Mouse (Mus musculus): ENCODE data around the gene Gfra1. TPM values are rescaled to one million over a fixed set of nuclear protein-coding genes. Genes with fewer than 3 reads are reported as not detected.

Gene Gfra1
- 0.40 and 1.4 TPM in 2 replicates for total RNA-seq (2017)

- peak; percentile 47; a peak in 2 of 4 replicates for ATAC-seq (replicated peaks in 1 of 2; ENCODE audit: insufficient read depth in 1 of 2, low FRiP score in 2 of 2, low TSS enrichment in 1 of 2, low read depth in 1 of 2, poor library complexity in 2 of 2, severe bottlenecking in 2 of 2)
Measured at GRCm38 (mm10) chr19:58455496-58456061, at the start of gene Gfra1. Gene Gfra1 (minus strand): TSS chr19:58455909.

DNA sequence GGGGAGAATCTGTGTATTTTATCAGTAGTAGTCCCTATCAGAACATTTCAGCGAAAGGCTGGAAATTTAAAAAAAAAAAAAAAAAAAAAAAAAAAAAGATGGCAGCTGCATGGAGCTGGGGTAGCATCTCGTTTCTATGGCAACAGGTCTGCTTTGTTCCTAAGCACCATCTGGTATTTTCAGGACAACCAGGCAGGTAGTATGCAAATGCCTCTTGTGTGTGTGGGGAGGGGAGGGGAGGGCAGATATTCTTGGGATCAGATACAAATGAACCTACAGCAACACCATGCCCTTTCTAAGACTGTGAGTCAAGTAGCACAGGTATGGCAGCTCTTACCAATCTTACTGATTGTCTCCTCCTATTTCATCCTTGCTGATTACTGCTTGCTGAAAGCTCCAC, 44.3 kb upstream of the Gfra1 start:
- ATAC-seq (replicated peaks in 1 of 2; ENCODE audit: insufficient read depth in 1 of 2, low FRiP score in 2 of 2, low TSS enrichment in 1 of 2, low read depth in 1 of 2, poor library complexity in 2 of 2, severe bottlenecking in 2 of 2), result no peak

GRCm38 (mm10) chr19:58499420-58499966, 43.8 kb upstream of the Gfra1 start:
- no peak for ATAC-seq (replicated peaks in 1 of 2; ENCODE audit: insufficient read depth in 1 of 2, low FRiP score in 2 of 2, low TSS enrichment in 1 of 2, low read depth in 1 of 2, poor library complexity in 2 of 2, severe bottlenecking in 2 of 2)

DNA sequence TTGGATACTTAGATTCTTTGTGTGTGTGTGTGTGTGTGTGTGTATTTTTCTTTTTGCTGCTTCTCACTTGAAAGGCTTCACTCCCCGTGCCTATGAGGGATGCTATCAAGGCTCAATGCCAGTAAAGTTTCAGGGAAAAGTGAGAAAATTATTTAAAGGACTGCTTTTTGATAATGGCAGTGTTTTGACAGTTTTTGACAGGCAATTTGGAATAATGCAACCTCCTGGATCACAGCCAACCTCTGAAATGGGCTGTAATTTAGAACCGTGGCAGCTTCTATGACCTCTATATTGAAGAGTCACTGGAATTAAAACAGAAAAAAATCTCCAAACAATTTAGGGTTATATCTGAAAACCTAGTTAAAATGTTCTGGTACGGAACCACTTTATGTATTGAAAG, 41.4 kb upstream of the Gfra1 start:
- no peak for ATAC-seq (replicated peaks in 1 of 2; ENCODE audit: insufficient read depth in 1 of 2, low FRiP score in 2 of 2, low TSS enrichment in 1 of 2, low read depth in 1 of 2, poor library complexity in 2 of 2, severe bottlenecking in 2 of 2)

- ATAC-seq (replicated peaks in 1 of 2; ENCODE audit: insufficient read depth in 1 of 2, low FRiP score in 2 of 2, low TSS enrichment in 1 of 2, low read depth in 1 of 2, poor library complexity in 2 of 2, severe bottlenecking in 2 of 2), result no peak
Measured at GRCm38 (mm10) chr19:58486686-58487085, 31.0 kb upstream of the Gfra1 start.

DNA sequence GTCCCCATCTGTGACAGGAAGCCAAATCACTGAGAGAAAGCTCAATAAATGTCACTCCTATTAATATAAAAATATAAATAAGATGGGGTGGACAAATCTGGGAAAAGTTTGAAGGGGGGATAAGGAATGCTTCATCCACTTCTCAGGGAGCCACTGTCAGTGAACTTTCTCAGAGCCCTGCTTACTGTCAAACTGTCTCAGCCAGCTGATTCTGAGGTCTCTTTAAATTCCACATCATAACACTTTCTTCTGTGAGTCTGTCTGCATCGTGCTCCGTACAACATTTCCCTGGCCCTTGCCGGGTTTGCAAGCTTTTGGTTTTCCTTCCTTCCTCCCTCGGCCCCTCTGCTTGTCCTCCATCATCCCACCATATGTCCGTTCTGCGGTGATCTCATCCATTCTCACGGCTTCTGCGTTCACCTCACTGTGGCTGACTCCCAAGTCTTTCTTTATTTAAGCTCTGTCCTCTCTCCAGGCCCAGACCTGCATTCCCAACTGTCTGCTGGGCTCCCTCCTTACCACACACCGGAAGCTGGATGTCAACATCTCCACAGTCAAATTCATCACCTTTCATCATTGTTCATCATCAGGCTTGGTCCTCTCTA, 26.8 kb upstream of the Gfra1 start:
- no peak for ATAC-seq (replicated peaks in 1 of 2; ENCODE audit: insufficient read depth in 1 of 2, low FRiP score in 2 of 2, low TSS enrichment in 1 of 2, low read depth in 1 of 2, poor library complexity in 2 of 2, severe bottlenecking in 2 of 2)

DNA sequence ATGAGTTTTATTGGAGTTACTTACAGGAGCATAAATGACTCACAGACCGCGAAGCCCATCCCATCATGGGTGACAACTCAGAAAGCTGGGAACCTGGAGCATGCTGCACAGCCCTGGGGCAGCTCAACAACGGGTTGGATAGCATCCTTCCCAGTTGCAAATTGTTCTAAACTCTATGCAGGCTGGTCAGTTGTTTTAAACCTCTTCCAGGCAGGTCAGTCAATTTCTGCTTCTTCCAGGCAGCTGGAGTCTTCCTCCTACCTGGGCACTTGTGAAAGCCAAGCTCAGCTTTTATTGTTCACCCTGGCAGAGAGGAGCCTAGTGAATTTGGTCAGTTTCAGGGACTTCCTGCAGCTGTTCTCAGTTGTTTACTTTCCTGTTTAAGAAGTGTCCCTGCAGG, 18.5 kb upstream of the Gfra1 start:
- ATAC-seq (replicated peaks in 1 of 2; ENCODE audit: insufficient read depth in 1 of 2, low FRiP score in 2 of 2, low TSS enrichment in 1 of 2, low read depth in 1 of 2, poor library complexity in 2 of 2, severe bottlenecking in 2 of 2), result no peak

DNA sequence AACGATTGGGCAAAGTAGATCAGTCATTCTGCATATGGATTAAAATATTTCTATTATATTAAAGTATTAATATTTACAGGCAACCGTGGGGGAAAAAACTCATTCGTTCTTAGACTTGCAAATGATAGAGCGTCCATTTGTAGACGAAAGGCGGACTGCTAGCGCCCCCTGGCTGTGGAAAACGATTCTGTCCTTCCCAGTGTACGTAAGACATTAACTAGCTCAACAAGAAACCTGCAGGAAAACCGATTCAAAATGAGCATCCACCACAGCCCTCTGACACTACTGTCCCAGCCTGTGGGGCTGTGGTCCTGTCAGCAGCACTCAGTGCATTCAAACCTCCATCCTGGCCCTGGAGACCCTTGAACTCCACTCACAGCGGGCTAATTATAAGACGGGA, 13.7 kb upstream of the Gfra1 start:
- ATAC-seq (replicated peaks in 1 of 2; ENCODE audit: insufficient read depth in 1 of 2, low FRiP score in 2 of 2, low TSS enrichment in 1 of 2, low read depth in 1 of 2, poor library complexity in 2 of 2, severe bottlenecking in 2 of 2), result peak; percentile 62; a peak in 3 of 4 replicates

- ATAC-seq (replicated peaks in 1 of 2; ENCODE audit: insufficient read depth in 1 of 2, low FRiP score in 2 of 2, low TSS enrichment in 1 of 2, low read depth in 1 of 2, poor library complexity in 2 of 2, severe bottlenecking in 2 of 2), result no peak
Measured at GRCm38 (mm10) chr19:58468331-58468730, 12.6 kb upstream of the Gfra1 start.

DNA sequence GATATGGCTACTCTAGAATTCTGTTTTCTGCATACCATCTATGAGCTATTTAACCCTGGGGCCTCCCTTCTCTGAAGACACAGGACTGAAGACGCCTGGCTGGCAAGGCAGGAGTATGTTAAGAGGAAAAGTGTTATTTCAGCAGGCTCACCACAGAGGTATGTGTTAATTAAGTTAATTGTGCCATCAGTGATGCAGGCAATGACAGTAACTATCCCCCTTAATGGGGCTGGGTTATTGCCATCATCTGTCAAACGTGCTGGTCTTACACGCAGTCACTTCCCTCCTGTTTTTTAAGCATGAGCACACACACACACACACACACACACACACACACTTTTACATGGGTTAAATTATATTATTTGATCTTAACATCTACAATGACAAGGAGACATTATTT, 8.0 kb upstream of the Gfra1 start:
- no peak for ATAC-seq (replicated peaks in 1 of 2; ENCODE audit: insufficient read depth in 1 of 2, low FRiP score in 2 of 2, low TSS enrichment in 1 of 2, low read depth in 1 of 2, poor library complexity in 2 of 2, severe bottlenecking in 2 of 2)

- no peak for ATAC-seq (replicated peaks in 1 of 2; ENCODE audit: insufficient read depth in 1 of 2, low FRiP score in 2 of 2, low TSS enrichment in 1 of 2, low read depth in 1 of 2, poor library complexity in 2 of 2, severe bottlenecking in 2 of 2)
Measured at GRCm38 (mm10) chr19:58460361-58461022, 4.8 kb upstream of the Gfra1 start.

GRCm38 (mm10) chr19:58456491-58457061, 867 bp upstream of the Gfra1 start:
- no peak for ATAC-seq (replicated peaks in 1 of 2; ENCODE audit: insufficient read depth in 1 of 2, low FRiP score in 2 of 2, low TSS enrichment in 1 of 2, low read depth in 1 of 2, poor library complexity in 2 of 2, severe bottlenecking in 2 of 2)

DNA sequence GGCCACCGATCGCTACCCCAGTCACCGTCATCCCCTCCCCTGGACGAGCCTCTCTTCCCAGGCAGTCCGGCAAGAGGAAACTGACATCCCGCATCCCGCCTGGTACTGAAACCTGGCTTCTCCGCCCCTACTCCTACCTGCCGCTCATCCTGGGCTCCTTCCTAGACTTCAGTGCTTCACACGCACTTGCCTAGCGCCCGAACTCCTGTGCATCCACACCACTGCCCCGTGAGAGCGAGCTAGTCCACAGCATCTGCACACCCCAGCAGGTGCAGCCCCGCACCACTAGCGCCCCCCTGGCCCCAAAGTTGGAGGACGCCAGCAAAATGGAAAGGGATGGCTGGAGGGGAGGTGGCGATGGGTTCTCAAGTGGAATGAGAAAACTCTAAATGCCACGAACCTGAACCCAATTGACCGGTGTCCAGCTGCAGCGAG, 631 bp downstream of the Gfra1 start:
- no peak for ATAC-seq (replicated peaks in 1 of 2; ENCODE audit: insufficient read depth in 1 of 2, low FRiP score in 2 of 2, low TSS enrichment in 1 of 2, low read depth in 1 of 2, poor library complexity in 2 of 2, severe bottlenecking in 2 of 2)

DNA sequence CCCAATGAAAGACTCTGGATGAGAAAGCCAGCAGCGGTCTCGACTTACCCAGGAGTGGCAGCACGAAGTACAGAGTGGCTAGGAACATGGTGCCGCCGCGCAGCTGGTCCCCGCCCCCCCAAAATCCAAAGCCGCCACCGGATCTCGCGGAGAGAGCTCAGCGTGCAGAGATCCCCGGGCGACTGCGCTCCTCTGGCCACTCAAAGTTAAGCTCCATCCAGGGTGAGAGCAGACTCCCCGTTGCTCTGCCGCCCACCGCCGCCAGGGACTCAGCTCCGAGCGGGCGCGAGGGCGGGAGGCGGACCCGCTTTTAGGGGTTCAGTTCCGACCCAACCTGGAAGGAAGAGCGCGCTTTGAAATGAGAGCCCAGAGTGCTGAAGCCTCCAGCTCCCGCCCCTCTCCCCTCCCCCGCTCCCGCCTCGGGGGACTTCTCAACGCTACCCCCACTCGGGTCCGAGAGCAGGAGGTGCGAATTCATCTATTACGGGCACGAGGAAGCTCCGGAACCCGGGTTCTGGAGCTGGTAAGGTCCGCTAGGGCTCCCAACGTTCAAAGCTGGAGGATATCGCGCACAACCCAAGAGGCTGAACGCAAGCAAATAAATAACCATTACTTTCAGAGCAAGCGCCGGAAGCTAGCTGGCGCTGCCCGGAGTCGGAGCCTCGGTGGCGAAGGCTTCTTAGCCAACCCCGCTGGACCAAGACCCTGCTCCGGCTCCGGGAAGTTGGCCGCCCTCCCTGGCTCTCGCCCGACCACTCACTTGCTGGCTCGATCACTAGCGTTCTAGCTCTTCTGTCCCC, 1.2 kb downstream of the Gfra1 start:
- ATAC-seq (replicated peaks in 1 of 2; ENCODE audit: insufficient read depth in 1 of 2, low FRiP score in 2 of 2, low TSS enrichment in 1 of 2, low read depth in 1 of 2, poor library complexity in 2 of 2, severe bottlenecking in 2 of 2), result peak; percentile 29 to 44; a peak in 1 of 4 replicates

- 0 out of 4 replicates have a peak, but pooled peaks of 1 of the 2 experiments have one; percentile 39 for ATAC-seq (replicated peaks in 1 of 2; ENCODE audit: insufficient read depth in 1 of 2, low FRiP score in 2 of 2, low TSS enrichment in 1 of 2, low read depth in 1 of 2, poor library complexity in 2 of 2, severe bottlenecking in 2 of 2)
Measured at GRCm38 (mm10) chr19:58453581-58453980, 2.1 kb downstream of the Gfra1 start.

DNA sequence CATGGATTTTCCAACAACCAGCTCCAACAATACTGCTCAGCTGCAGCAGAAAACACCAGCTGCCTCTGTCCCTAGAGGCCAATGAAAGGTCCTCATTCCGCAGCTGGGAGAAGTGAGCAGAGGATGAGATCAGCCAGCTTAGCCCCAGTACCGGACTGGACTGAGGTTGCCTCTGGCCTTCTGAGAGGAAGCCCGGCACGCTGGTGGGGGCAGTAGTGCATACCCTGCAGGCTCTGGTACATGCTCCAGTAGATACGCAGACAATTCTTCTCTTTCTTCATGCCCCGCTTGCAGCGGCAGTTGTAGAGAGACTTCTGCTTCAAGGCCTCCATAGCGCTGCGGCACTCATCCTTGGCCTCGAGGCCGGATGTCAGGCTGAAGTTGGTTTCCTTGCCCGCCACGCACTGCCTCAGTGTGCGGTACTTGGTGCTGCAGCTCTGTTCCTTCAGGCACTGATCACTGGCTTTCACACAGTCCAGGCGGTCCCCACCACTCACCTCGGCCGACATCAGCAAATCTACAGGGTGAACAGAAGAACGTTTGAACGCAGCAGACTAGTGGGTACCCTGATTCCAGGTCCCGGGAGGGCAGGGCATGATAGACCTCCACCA, 2.7 kb downstream of the Gfra1 start:
- ATAC-seq (replicated peaks in 1 of 2; ENCODE audit: insufficient read depth in 1 of 2, low FRiP score in 2 of 2, low TSS enrichment in 1 of 2, low read depth in 1 of 2, poor library complexity in 2 of 2, severe bottlenecking in 2 of 2), result peak; percentile 34 to 48

- no peak for ATAC-seq (replicated peaks in 1 of 2; ENCODE audit: insufficient read depth in 1 of 2, low FRiP score in 2 of 2, low TSS enrichment in 1 of 2, low read depth in 1 of 2, poor library complexity in 2 of 2, severe bottlenecking in 2 of 2)
Measured at GRCm38 (mm10) chr19:58452178-58452819, 3.4 kb downstream of the Gfra1 start.

Measured in hematopoietic stem cell, adult 5-6 weeks (primary cell).